ENCODE assay signal across 14 mouse cellular contexts in genomic region chr4:108621504-108621903, GRCm38 (mm10). TPM values are rescaled to one million over a fixed set of nuclear protein-coding genes. Genes with fewer than 3 reads are reported as not detected.
A peak's percentile ranks its signal among the peaks of the same experiment; 100 is the strongest.
DNase-seq lines count a peak whose midpoint lies in the region; TF ChIP-seq lines count a peak whose summit lies in the region.
"Had no signal": no experiment of that assay in that cellular context is flagged by ENCODE, and none has a peak within 500 bp of the region (broad histone marks: within the 10 kb centered on the region; RNA-seq: fewer than 3 reads in every experiment).

No protein-coding gene starts in this region.

- peak; percentile 42 for DNase-seq in cerebellum, adult 9-10 months
- DNase-seq in cerebellum, adult 8-10 months, result no peak
- no peak for DNase-seq in layer of hippocampus, adult 2 months (ENCODE audit: low spot score in 2 of 2)
- DNase-seq in layer of hippocampus, adult 8-10 months (ENCODE audit: low spot score in 2 of 2), result no peak
- peak; percentile 37 for DNase-seq in CD4-positive helper T cell, adult 2 months (ENCODE audit: low read depth, low spot score)
- DNase-seq in left cerebral cortex, adult 9 months (ENCODE audit: low spot score in 2 of 2), result no peak
- no peak for DNase-seq in gastrocnemius, postnatal 36 days
- DNase-seq: adrenal gland, adult 2 months; left cerebral cortex, postnatal 4 days; lung, postnatal 14 days had no signal

- H3ac ChIP-seq in myocyte (ENCODE audit: control insufficient read depth, insufficient read length), result no peak overlapping the region

- H3K79me2 ChIP-seq in myocyte (ENCODE audit: control insufficient read depth, insufficient read depth), result peaks cover 13% of the 10 kb centered on the region

- peak; percentile 53 for TF ChIP-seq CTCF in layer of hippocampus, adult 2 months (conservative IDR thresholded peaks at IDR 0.05)

- no peak overlapping the region for H3K4me2 ChIP-seq in myocyte (ENCODE audit: low read depth)

- no peak for TF ChIP-seq POLR2A in myocyte (IDR thresholded peaks at IDR 0.05; ENCODE audit: insufficient read length, low read depth)

- H3K27ac ChIP-seq in layer of hippocampus, adult 2 months, result no peak overlapping the region
- H3K27ac ChIP-seq: heart, embryonic 10.5 days; stomach, embryonic 15.5 days had no signal

- no peaks in the 10 kb centered on the region for H3K27me3 ChIP-seq in myocyte (ENCODE audit: control insufficient read depth, insufficient read depth, insufficient read length)
- H3K27me3 ChIP-seq: stomach, embryonic 15.5 days had no signal

- no peaks in the 10 kb centered on the region for H3K36me3 ChIP-seq in myocyte (ENCODE audit: control insufficient read depth, insufficient read depth)

- intact Hi-C loops in gastrocnemius, postnatal 36 days (cut with DNase I), result no loop called here

- H3K4me3 ChIP-seq in layer of hippocampus, adult 2 months, result no peak overlapping the region
- H3K4me3 ChIP-seq in myocyte, result peak overlapping the region; percentile 83

TF ChIP-seq in myocyte, 11 proteins besides CTCF, POLR2A, EP300 and RAD21:
- TF ChIP-seq CEBPB (IDR thresholded peaks at IDR 0.05; ENCODE audit: insufficient read depth, poor library complexity, severe bottlenecking) (no peak), USF1 (IDR thresholded peaks at IDR 0.05; ENCODE audit: low read depth) (no peak), MYOD1 (IDR thresholded peaks at IDR 0.05; ENCODE audit: control insufficient read depth in 1 of 3, insufficient read length in 2 of 3, low read depth in 2 of 3) (no peak), MYOG (IDR thresholded peaks at IDR 0.05; ENCODE audit: control insufficient read depth in 1 of 3, insufficient read depth in 1 of 3, insufficient read length in 2 of 3, low read depth in 2 of 3) (no peak), REST (IDR thresholded peaks at IDR 0.05; ENCODE audit: insufficient read depth, insufficient read length) (no peak), MAX (IDR thresholded peaks at IDR 0.05; ENCODE audit: low read depth) (no peak), TCF3 (IDR thresholded peaks at IDR 0.05; ENCODE audit: insufficient read length, low read depth) (no peak), TCF12 (IDR thresholded peaks at IDR 0.05; ENCODE audit: insufficient read depth, poor library complexity, severe bottlenecking) (no peak), SRF (IDR thresholded peaks at IDR 0.05; ENCODE audit: control insufficient read depth, insufficient read length, low read depth) (no peak)

RNA-seq across cellular contexts. Expression of gene Cc2d1b, which starts 1.8 kb away (rescaled TPM):
- total RNA-seq in layer of hippocampus, adult 2 months (2021), result 10 to 100 TPM; 33.6 to 35.8 TPM
- 10 to 100 TPM; 35.3 to 41.0 (median 38.2) TPM for total RNA-seq in layer of hippocampus, adult 8-10 months (2022)
- 19.7 TPM for polyA plus RNA-seq in myocyte (2012; fragmentation: generic; extraction: Trizol)
- 10 to 100 TPM; 17.6 to 18.2 TPM for total RNA-seq in gastrocnemius, postnatal 36 days (2021)

RNA-seq across cellular contexts. Expression of gene Orc1, which starts 42.3 kb away (rescaled TPM):
- total RNA-seq in layer of hippocampus, adult 2 months (2021), result under 1 TPM in 1 of 2 experiments, not detected in 1; 0.15 TPM
- under 1 TPM in 3 of 4 experiments, not detected in 1; 0.10 to 0.24 (median 0.16) TPM for total RNA-seq in layer of hippocampus, adult 8-10 months (2022)
- 0.84 TPM for polyA plus RNA-seq in myocyte (2012; fragmentation: generic; extraction: Trizol)
- total RNA-seq in gastrocnemius, postnatal 36 days (2021), result under 1 TPM in 1 of 2 experiments, not detected in 1; 0.10 TPM
- total RNA-seq: monocyte, adult 5-6 weeks had no signal

RNA-seq across cellular contexts. Expression of gene Prpf38a, which starts 42.4 kb away (rescaled TPM):
- 10 to 100 TPM; 28.0 to 28.8 TPM for total RNA-seq in layer of hippocampus, adult 2 months (2021)
- 10 to 100 TPM; 26.5 to 30.1 (median 29.1) TPM for total RNA-seq in layer of hippocampus, adult 8-10 months (2022)
- polyA plus RNA-seq in myocyte (2012; fragmentation: generic; extraction: Trizol), result 17.2 TPM
- total RNA-seq in gastrocnemius, postnatal 36 days (2021), result 10 to 100 TPM in 1 of 2 experiments, 1 to 10 TPM in 1; 9.5 to 13.9 TPM

Comparison
In these comparisons a context has a peak if more than half of its experiments do, and no peak if none do; other contexts are left out.
1. DNase-seq: peak in cerebellum, adult 9-10 months (single experiment) and CD4-positive helper T cell, adult 2 months (single experiment); none in cerebellum, adult 8-10 months (single experiment), layer of hippocampus, adult 2 months (0 of 2), layer of hippocampus, adult 8-10 months (0 of 2), left cerebral cortex, adult 9 months (0 of 2) and gastrocnemius, postnatal 36 days (0 of 2).